8 mouse cellular contexts compared by ENCODE assay signal in the genomic region with DNA sequence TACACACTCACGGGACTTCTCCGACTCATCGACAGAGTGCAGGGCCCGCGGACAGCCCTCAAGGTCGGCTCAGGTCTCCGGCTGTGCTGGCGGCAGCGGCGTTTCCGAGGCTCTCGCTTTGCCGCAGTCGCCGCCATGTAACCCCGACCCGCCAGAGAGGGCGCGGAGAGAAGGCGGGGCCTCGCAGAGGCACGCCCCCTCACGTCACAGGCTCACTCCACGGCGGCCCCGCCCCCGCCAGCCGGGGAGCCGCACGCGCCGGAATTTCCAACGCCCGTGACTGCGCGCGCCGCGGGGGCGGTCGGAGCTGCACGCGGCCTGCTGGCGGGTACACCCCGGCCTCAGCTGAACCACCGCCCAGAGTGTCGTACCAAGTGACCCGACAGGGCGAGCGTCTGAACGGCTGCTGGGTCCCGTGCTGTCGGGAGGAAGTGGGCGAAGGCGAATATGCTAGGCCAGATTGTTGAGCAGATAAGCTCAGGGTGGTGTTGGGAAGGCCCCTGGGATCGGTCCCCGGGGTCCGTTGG. TPM values are rescaled to one million over a fixed set of nuclear protein-coding genes. Genes with fewer than 3 reads are reported as not detected.
DNase-seq lines count a peak whose midpoint lies in the region; ATAC-seq lines count a peak whose summit lies in the region.

Mapk6 (minus strand) TSS at position 154 of the 527 bp plus-strand sequence.

- WGBS in hindbrain, embryonic 14.5 days, result under 1% methylated on average over 58 of the region's 58 CpGs

- peak within 1 kb of the TSS; percentile 99 for H3K27ac ChIP-seq in hindbrain, embryonic 14.5 days

- H3K36me3 ChIP-seq in hindbrain, embryonic 14.5 days (replicated peaks; ENCODE audit: control insufficient read depth, insufficient read depth), result no peaks in the 10 kb centered on the region

- DNase-seq in WW6 (ENCODE audit: low read depth, low spot score), result peak; percentile 85
- peak; percentile 98 for DNase-seq in cerebellum, postnatal 36 days
- peak; percentile 98 for DNase-seq in frontal cortex, postnatal 36 days (ENCODE audit: low spot score in 2 of 2)
- peak; percentile 94 for DNase-seq in hindbrain, embryonic 14.5 days (ENCODE audit: low spot score)
- peak; percentile 92 to 98 for DNase-seq in layer of hippocampus, postnatal 25 days (ENCODE audit: extremely low spot score in 1 of 2, low spot score in 1 of 2)
- DNase-seq in lung, postnatal 14 days, result peak; percentile 99
- peak; percentile 99 for DNase-seq in ovary, postnatal 36 days (ENCODE audit: low spot score)
- DNase-seq in thymus, postnatal 25 days, result peak; percentile 99

- no peaks in the 10 kb centered on the region for H3K27me3 ChIP-seq in hindbrain, embryonic 14.5 days (ENCODE audit: control insufficient read depth, insufficient read depth, low read length)

- no peaks in the 10 kb centered on the region for H3K9me3 ChIP-seq in hindbrain, embryonic 14.5 days (ENCODE audit: control insufficient read depth, low read length)

- ATAC-seq in hindbrain, embryonic 14.5 days (ENCODE audit: low FRiP score), result peak; percentile 94

- H3K4me3 ChIP-seq in hindbrain, embryonic 14.5 days (replicated peaks; ENCODE audit: low read length), result peak within 1 kb of the TSS; percentile 74

- peak within 1 kb of the TSS; percentile 94 for H3K9ac ChIP-seq in hindbrain, embryonic 14.5 days

- H3K4me2 ChIP-seq in hindbrain, embryonic 14.5 days (replicated peaks), result peak within 1 kb of the TSS; percentile 74

- H3K4me1 ChIP-seq in hindbrain, embryonic 14.5 days (replicated peaks; ENCODE audit: control insufficient read depth, insufficient read depth, low read length), result peaks cover 24% of the 10 kb centered on the region

RNA-seq across cellular contexts. Expression of gene Mapk6, which starts in this region (rescaled TPM):
- 185 and 192 TPM in 2 replicates for polyA plus RNA-seq in hindbrain, embryonic 14.5 days (2014; fragmentation: Nextera tagmentation; extraction: Ambion mirVana)
- total RNA-seq in layer of hippocampus, postnatal 25 days (2021), result 10 to 100 TPM; 28.4 TPM

Comparison
In these comparisons a context has a peak if more than half of its experiments do, and no peak if none do; other contexts are left out.
1. Peak in every context shown above with its lines: DNase-seq, ATAC-seq, H3K4me3 ChIP-seq and H3K27ac ChIP-seq.